Mouse (Mus musculus): ENCODE measurements at regions not wholly inside any gene's neighbourhood (a gene's known extent, or its start where the extent isn't known, plus 50 kb on each side); places are given as distances from the start of the nearest gene placed in this dataset.

- H3K36me3 ChIP-seq (ENCODE audit: control insufficient read depth, insufficient read depth, low read length, poor library complexity, severe bottlenecking) = no peaks in the 10 kb centered on the region
- H3K9me3 ChIP-seq (replicated peaks; ENCODE audit: control insufficient read depth, insufficient read depth, low read length, poor library complexity, severe bottlenecking) = no peaks in the 10 kb centered on the region
- H3K4me1 ChIP-seq (ENCODE audit: control insufficient read depth, insufficient read depth, low read length) = no peaks in the 10 kb centered on the region
- no peaks in the 10 kb centered on the region for H3K27me3 ChIP-seq (ENCODE audit: control insufficient read depth, insufficient read depth, low read length, poor library complexity, severe bottlenecking)
- no peak for TF ChIP-seq CTCF (IDR thresholded peaks at IDR 0.05; ENCODE audit: low read depth, low read length)
- no peak for TF ChIP-seq EP300 (IDR thresholded peaks at IDR 0.05; ENCODE audit: insufficient read depth, low read depth, low read length)
- TF ChIP-seq POLR2A (IDR thresholded peaks at IDR 0.05; ENCODE audit: insufficient read depth, low read length) = no peak
- no peak overlapping the region for H3K9ac ChIP-seq (ENCODE audit: low read depth, poor library complexity, severe bottlenecking)
- H3K27ac ChIP-seq (ENCODE audit: insufficient read depth, low read length) = no peak overlapping the region
- no peak overlapping the region for H3K4me3 ChIP-seq (ENCODE audit: low read depth, low read length)
Measured at GRCm38 (mm10) chr2:168424277-168425099, 143.0 kb upstream of the Kcng1 start.

GRCm38 (mm10) chr2:168423551-168423950 lies 142.0 kb upstream of the Kcng1 start:
- TF ChIP-seq EP300 (IDR thresholded peaks at IDR 0.05; ENCODE audit: insufficient read depth, low read depth, low read length) (no peak), CTCF (IDR thresholded peaks at IDR 0.05; ENCODE audit: low read depth, low read length) (peak; percentile 53), POLR2A (IDR thresholded peaks at IDR 0.05; ENCODE audit: insufficient read depth, low read length) (no peak)
- no peak overlapping the region for H3K4me3 ChIP-seq (ENCODE audit: low read depth, low read length)
- H3K4me1 ChIP-seq (ENCODE audit: control insufficient read depth, insufficient read depth, low read length) = no peaks in the 10 kb centered on the region
- H3K9me3 ChIP-seq (replicated peaks; ENCODE audit: control insufficient read depth, insufficient read depth, low read length, poor library complexity, severe bottlenecking) = no peaks in the 10 kb centered on the region
- H3K27me3 ChIP-seq (ENCODE audit: control insufficient read depth, insufficient read depth, low read length, poor library complexity, severe bottlenecking) = no peaks in the 10 kb centered on the region
- H3K9ac ChIP-seq (ENCODE audit: low read depth, poor library complexity, severe bottlenecking) = no peak overlapping the region
- H3K36me3 ChIP-seq (ENCODE audit: control insufficient read depth, insufficient read depth, low read length, poor library complexity, severe bottlenecking) = no peaks in the 10 kb centered on the region
- no peak overlapping the region for H3K27ac ChIP-seq (ENCODE audit: insufficient read depth, low read length)

- Histone ChIP-seq H3K4me1 (ENCODE audit: control insufficient read depth, insufficient read depth, low read length) (no peaks in the 10 kb centered on the region), H3K27me3 (ENCODE audit: control insufficient read depth, insufficient read depth, low read length, poor library complexity, severe bottlenecking) (no peaks in the 10 kb centered on the region), H3K4me3 (ENCODE audit: low read depth, low read length) (no peak overlapping the region), H3K27ac (ENCODE audit: insufficient read depth, low read length) (no peak overlapping the region), H3K9ac (ENCODE audit: low read depth, poor library complexity, severe bottlenecking) (no peak overlapping the region), H3K9me3 (replicated peaks; ENCODE audit: control insufficient read depth, insufficient read depth, low read length, poor library complexity, severe bottlenecking) (no peaks in the 10 kb centered on the region), H3K36me3 (ENCODE audit: control insufficient read depth, insufficient read depth, low read length, poor library complexity, severe bottlenecking) (no peaks in the 10 kb centered on the region)
- peak; percentile 91 for TF ChIP-seq CTCF (IDR thresholded peaks at IDR 0.05; ENCODE audit: low read depth, low read length)
- no peak for TF ChIP-seq EP300 (IDR thresholded peaks at IDR 0.05; ENCODE audit: insufficient read depth, low read depth, low read length)
- no peak for TF ChIP-seq POLR2A (IDR thresholded peaks at IDR 0.05; ENCODE audit: insufficient read depth, low read length)
Measured at GRCm38 (mm10) chr2:168415140-168415539, 133.6 kb upstream of the Kcng1 start.

- no peak overlapping the region for H3K4me3 ChIP-seq (ENCODE audit: low read depth, low read length)
- no peaks in the 10 kb centered on the region for H3K4me1 ChIP-seq (ENCODE audit: control insufficient read depth, insufficient read depth, low read length)
- TF ChIP-seq POLR2A (IDR thresholded peaks at IDR 0.05; ENCODE audit: insufficient read depth, low read length) (no peak), CTCF (IDR thresholded peaks at IDR 0.05; ENCODE audit: low read depth, low read length) (no peak), EP300 (IDR thresholded peaks at IDR 0.05; ENCODE audit: insufficient read depth, low read depth, low read length) (no peak)
- H3K36me3 ChIP-seq (ENCODE audit: control insufficient read depth, insufficient read depth, low read length, poor library complexity, severe bottlenecking) = no peaks in the 10 kb centered on the region
- H3K27me3 ChIP-seq (ENCODE audit: control insufficient read depth, insufficient read depth, low read length, poor library complexity, severe bottlenecking) = no peaks in the 10 kb centered on the region
- no peaks in the 10 kb centered on the region for H3K9me3 ChIP-seq (replicated peaks; ENCODE audit: control insufficient read depth, insufficient read depth, low read length, poor library complexity, severe bottlenecking)
- no peak overlapping the region for H3K27ac ChIP-seq (ENCODE audit: insufficient read depth, low read length)
- no peak overlapping the region for H3K9ac ChIP-seq (ENCODE audit: low read depth, poor library complexity, severe bottlenecking)
Measured at GRCm38 (mm10) chr2:168414110-168414872, 132.8 kb upstream of the Kcng1 start.

- Histone ChIP-seq H3K27ac (ENCODE audit: insufficient read depth, low read length) (no peak overlapping the region), H3K9me3 (replicated peaks; ENCODE audit: control insufficient read depth, insufficient read depth, low read length, poor library complexity, severe bottlenecking) (peaks cover 4% of the 10 kb centered on the region; the same call in 1 of the 2 replicates), H3K27me3 (ENCODE audit: control insufficient read depth, insufficient read depth, low read length, poor library complexity, severe bottlenecking) (no peaks in the 10 kb centered on the region), H3K4me1 (ENCODE audit: control insufficient read depth, insufficient read depth, low read length) (no peaks in the 10 kb centered on the region), H3K9ac (ENCODE audit: low read depth, poor library complexity, severe bottlenecking) (no peak overlapping the region), H3K4me3 (ENCODE audit: low read depth, low read length) (no peak overlapping the region), H3K36me3 (ENCODE audit: control insufficient read depth, insufficient read depth, low read length, poor library complexity, severe bottlenecking) (no peaks in the 10 kb centered on the region)
- peak; percentile 59 for TF ChIP-seq CTCF (IDR thresholded peaks at IDR 0.05; ENCODE audit: low read depth, low read length)
- no peak for TF ChIP-seq EP300 (IDR thresholded peaks at IDR 0.05; ENCODE audit: insufficient read depth, low read depth, low read length)
Measured at GRCm38 (mm10) chr2:168412853-168413252, 131.3 kb upstream of the Kcng1 start.

Measured in ES-Bruce4 (cell line).